Mouse (Mus musculus) heart, adult 2 months (tissue): Measurements from ENCODE around the gene Add1. TPM values are rescaled to one million over a fixed set of nuclear protein-coding genes. Genes with fewer than 3 reads are reported as not detected.
A peak's percentile ranks its signal among the peaks of the same experiment; 100 is the strongest.

ENCODE experiments used
- DNase-seq, 2 experiments: peaks; one replicate each; pipeline ENCODE4 v3.0.0; 2021
- H3K27ac ChIP-seq: fragments of 200-600 bp; 2 replicates; pipeline ENCODE4 v1.8.1; 2022
- H3K27me3 ChIP-seq: fragments of 200-500 bp; 2 replicates; pipeline ENCODE4 v1.6.1; 2012; ENCODE audit warnings: mild to moderate bottlenecking, low read length, inconsistent platforms, mixed read lengths; ENCODE audit not compliant: control insufficient read depth, insufficient read depth
- H3K36me3 ChIP-seq: fragments of 200-500 bp; 2 replicates; pipeline ENCODE4 v1.6.1; 2012; ENCODE audit warnings: low read length, inconsistent platforms; ENCODE audit not compliant: control insufficient read depth, insufficient read depth
- H3K4me1 ChIP-seq: fragments of 200-500 bp; 2 replicates; pipeline ENCODE4 v1.6.1; 2011; ENCODE audit warnings: low read length; ENCODE audit not compliant: control insufficient read depth, insufficient read depth
- H3K4me3 ChIP-seq: fragments of 200-600 bp; 2 replicates; pipeline ENCODE4 v1.8.1; 2022
- H3K79me2 ChIP-seq: fragments of 200-500 bp; replicated peaks from 2 replicates; pipeline ENCODE4 v1.6.1; 2012; ENCODE audit warnings: mild to moderate bottlenecking, inconsistent platforms, low read length, moderate library complexity, mixed read lengths; ENCODE audit not compliant: control insufficient read depth, insufficient read depth
- H3K9ac ChIP-seq: fragments of 200-500 bp; 2 replicates; pipeline ENCODE4 v1.6.1; 2012; ENCODE audit warnings: low read depth, mild to moderate bottlenecking, control low read depth, inconsistent platforms, low read length, mixed read lengths
- CTCF ChIP-seq: fragments of 200-600 bp; IDR thresholded peaks from 2 replicates; pipeline ENCODE4 v1.8.1; 2022; ENCODE audit warnings: antibody characterized with exemption, mild to moderate bottlenecking, moderate library complexity
- EP300 ChIP-seq: fragments of 200-500 bp; IDR thresholded peaks from 2 replicates; pipeline ENCODE4 v1.6.1; 2011; ENCODE audit warnings: low read depth, low read length, control low read depth; ENCODE audit not compliant: insufficient read depth
- POLR2A ChIP-seq: fragments of 200-500 bp; IDR thresholded peaks from 2 replicates; pipeline ENCODE4 v1.6.1; 2011; ENCODE audit warnings: mild to moderate bottlenecking, low read depth, low read length, control low read depth; ENCODE audit not compliant: insufficient read depth
- WGBS: fragments of 180-500 bp; shearing (Covaris S2); methylation state at CpG from one replicate; pipeline ENCODE4 v1.1.7; 2018; 5-methylcytosine and 5-hydroxymethylcytosine counted together
- intact Hi-C: fragments of 180-260 bp; cut with DNase I; formaldehyde crosslinking; loops from one replicate; pipeline ENCODE4 v1.15.1; 2025
- polyA plus RNA-seq: library from polyadenylated mRNA; depleted of rRNA; stranded (reverse); fragments of >200 nt; gene quantifications from 2 replicates; pipeline ENCODE4 v1.2.3, GENCODE M21; 2012
- total RNA-seq, 2 experiments: library from RNA; stranded (reverse); gene quantifications; 2 replicates each; pipeline ENCODE4 v1.2.3; 2021

Add1 gene
- total and polyA plus RNA-seq, 3 experiments = 116 to 129 (median 129) TPM

- no peaks in the 10 kb centered on the region for H3K36me3 ChIP-seq
- no peak overlapping the region for H3K4me3 ChIP-seq
- no peak overlapping the region for H3K9ac ChIP-seq
- intact Hi-C loops = no loop called here
- no peak overlapping the region for H3K27ac ChIP-seq
- 88% methylated on average over 2 of the region's 2 CpGs for WGBS
- TF ChIP-seq CTCF (no peak), POLR2A (no peak), EP300 (no peak)
- no peak for DNase-seq
- H3K4me1 ChIP-seq = no peaks in the 10 kb centered on the region; the same call in 1 of the 2 replicates
- no peaks in the 10 kb centered on the region for H3K79me2 ChIP-seq
- H3K27me3 ChIP-seq = no peaks in the 10 kb centered on the region
Measured at GRCm38 (mm10) chr5:34527352-34527751, 46.1 kb upstream of the Add1 start.

- H3K4me3 ChIP-seq = no peak overlapping the region
- 63% methylated on average over 5 of the region's 5 CpGs for WGBS
- no peak for DNase-seq
- no peaks in the 10 kb centered on the region for H3K27me3 ChIP-seq
- intact Hi-C loops = no loop called here
- no peak overlapping the region for H3K9ac ChIP-seq
- no peaks in the 10 kb centered on the region; the same call in none of the 2 replicates for H3K4me1 ChIP-seq
- no peak overlapping the region for H3K27ac ChIP-seq
- no peaks in the 10 kb centered on the region for H3K79me2 ChIP-seq
- no peaks in the 10 kb centered on the region for H3K36me3 ChIP-seq
- TF ChIP-seq EP300 (no peak), POLR2A (no peak), CTCF (no peak)
Measured at GRCm38 (mm10) chr5:34528724-34529123, 44.7 kb upstream of the Add1 start.

GRCm38 (mm10) chr5:34530116-34530515, 43.3 kb upstream of the Add1 start:
- TF ChIP-seq POLR2A (no peak), EP300 (no peak), CTCF (no peak)
- Histone ChIP-seq H3K4me1 (no peaks in the 10 kb centered on the region; the same call in none of the 2 replicates), H3K36me3 (no peaks in the 10 kb centered on the region), H3K4me3 (no peak overlapping the region), H3K79me2 (no peaks in the 10 kb centered on the region), H3K27me3 (no peaks in the 10 kb centered on the region), H3K9ac (no peak overlapping the region), H3K27ac (no peak overlapping the region)
- 84% methylated on average over 5 of the region's 5 CpGs for WGBS
- intact Hi-C loops = no loop called here
- no peak for DNase-seq

- intact Hi-C loops = no loop called here
- Histone ChIP-seq H3K9ac (no peak overlapping the region), H3K36me3 (no peaks in the 10 kb centered on the region), H3K27me3 (no peaks in the 10 kb centered on the region), H3K79me2 (no peaks in the 10 kb centered on the region), H3K4me1 (peaks cover 2% of the 10 kb centered on the region), H3K27ac (no peak overlapping the region), H3K4me3 (no peak overlapping the region)
- TF ChIP-seq POLR2A (no peak), EP300 (no peak), CTCF (no peak)
- WGBS = 47% methylated on average over 4 of the region's 4 CpGs
- no peak for DNase-seq
Measured at GRCm38 (mm10) chr5:34530687-34531086, 42.8 kb upstream of the Add1 start.

- Histone ChIP-seq H3K4me1 (peaks cover 2% of the 10 kb centered on the region), H3K27me3 (no peaks in the 10 kb centered on the region), H3K4me3 (no peak overlapping the region), H3K9ac (no peak overlapping the region), H3K36me3 (no peaks in the 10 kb centered on the region), H3K27ac (no peak overlapping the region), H3K79me2 (no peaks in the 10 kb centered on the region)
- no peak for DNase-seq
- intact Hi-C loops = no loop called here
- TF ChIP-seq CTCF = no peak
- TF ChIP-seq EP300 = no peak
- no peak for TF ChIP-seq POLR2A
- 77% methylated on average over 5 of the region's 5 CpGs for WGBS
Measured at GRCm38 (mm10) chr5:34533066-34533465, 40.4 kb upstream of the Add1 start.

GRCm38 (mm10) chr5:34533820-34534219, 39.6 kb upstream of the Add1 start:
- no peaks in the 10 kb centered on the region for H3K36me3 ChIP-seq
- intact Hi-C loops = no loop called here
- TF ChIP-seq CTCF = no peak
- no peak for TF ChIP-seq POLR2A
- no peak for TF ChIP-seq EP300

More at GRCm38 (mm10) chr5:34533820-34534219, 39.6 kb upstream of the Add1 start:
- H3K4me1 ChIP-seq = peaks cover 2% of the 10 kb centered on the region
- no peak overlapping the region for H3K4me3 ChIP-seq
- peak overlapping the region; percentile 31; the same call in 1 of the 2 replicates for H3K27ac ChIP-seq
- H3K9ac ChIP-seq = no peak overlapping the region
- WGBS = 56% methylated on average over 3 of the region's 3 CpGs
- no peaks in the 10 kb centered on the region for H3K27me3 ChIP-seq
- H3K79me2 ChIP-seq = no peaks in the 10 kb centered on the region
- DNase-seq = peak in 1 of 2 experiments; percentile 68
